Mouse (Mus musculus): ENCODE results near the gene Yipf7. TPM values are rescaled to one million over a fixed set of nuclear protein-coding genes. Genes with fewer than 3 reads are reported as not detected.

Gene Yipf7
- polyA plus RNA-seq (2014; fragmentation: Nextera tagmentation; extraction: Ambion mirVana) = 0.39 TPM in 1 of 2 replicates, not detected in the other

DNA sequence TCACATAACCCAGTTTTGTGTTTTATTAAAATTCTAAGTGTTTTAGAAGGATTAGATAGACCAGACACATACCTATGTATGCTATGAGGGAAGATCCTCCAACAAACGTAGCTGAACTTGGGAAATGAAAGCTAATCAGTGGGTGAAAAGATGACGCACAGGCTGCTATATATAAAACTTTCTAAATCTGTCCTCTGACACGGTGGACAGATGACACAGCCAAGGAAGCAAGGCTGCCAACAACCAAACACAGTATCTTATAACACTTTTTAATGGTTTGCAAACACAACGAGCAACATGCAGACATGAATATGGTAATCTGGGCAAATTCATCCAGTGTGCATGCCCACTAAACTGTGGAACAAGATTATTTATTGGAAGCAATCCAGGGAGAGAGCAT, at the start of gene Yipf7:
Gene Yipf7 (minus strand): TSS at position 160 of the 400 bp plus-strand sequence.
- 70% methylated on average over 4 of the region's 4 CpGs for WGBS
- Histone ChIP-seq H3K9me3 (ENCODE audit: control insufficient read depth, low read length) (no peaks in the 10 kb centered on the region), H3K9ac (ENCODE audit: low read depth, low read length) (no peak within 1 kb of the TSS), H3K4me2 (replicated peaks; ENCODE audit: low read depth, low read length) (no peak within 1 kb of the TSS), H3K36me3 (ENCODE audit: control insufficient read depth, insufficient read depth, low read length) (no peaks in the 10 kb centered on the region), H3K4me3 (ENCODE audit: low read length) (no peak within 1 kb of the TSS), H3K27ac (ENCODE audit: low read depth, low read length) (no peak within 1 kb of the TSS), H3K27me3 (ENCODE audit: control insufficient read depth, insufficient read depth, low read length) (no peaks in the 10 kb centered on the region), H3K4me1 (ENCODE audit: control insufficient read depth, insufficient read depth, low read length) (no peaks in the 10 kb centered on the region)
- ATAC-seq (ENCODE audit: low FRiP score, low TSS enrichment) = no peak

DNA sequence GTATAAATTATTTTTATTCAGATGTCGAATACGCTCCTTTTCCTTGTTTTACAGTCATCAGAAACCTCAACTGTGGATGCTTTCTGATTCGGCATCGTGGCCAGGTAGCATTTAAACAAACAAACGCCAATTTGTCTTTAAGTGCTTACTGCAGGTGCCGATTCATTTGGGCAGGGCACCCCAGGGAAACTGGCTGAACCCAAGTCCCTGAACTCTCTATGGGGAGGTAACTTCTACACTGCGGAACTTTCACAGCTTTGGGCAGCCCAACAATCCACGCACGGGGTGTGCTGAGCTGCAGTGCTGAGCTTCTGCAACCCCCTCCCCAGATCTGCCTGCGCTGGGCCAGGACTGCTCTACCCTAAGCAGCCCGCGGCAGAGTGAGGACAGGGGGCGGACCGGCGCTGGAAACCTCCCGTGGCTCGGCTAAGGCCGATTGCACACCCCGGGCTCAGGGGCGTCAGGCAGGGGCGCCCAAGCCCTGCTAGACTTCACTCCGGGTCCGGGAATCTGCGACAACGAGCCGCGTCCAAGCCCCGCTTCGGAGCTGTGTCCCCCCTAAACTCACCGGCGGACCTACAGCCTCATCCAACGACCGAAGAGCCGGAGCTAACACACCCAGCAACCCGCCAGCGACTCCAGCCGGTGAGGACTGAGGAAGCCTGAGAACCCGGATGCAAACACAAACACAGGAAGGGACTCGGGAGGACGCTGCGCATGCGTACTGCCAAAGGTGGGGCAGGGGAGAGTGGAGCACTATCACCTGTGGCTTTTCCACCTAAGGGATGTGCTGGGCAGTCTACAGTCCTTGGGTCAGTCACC, 49.4 kb upstream of the Yipf7 start, which contains the start of gene Gnpda2:
Gene Gnpda2 (minus strand): TSS at position 701 of the 822 bp plus-strand sequence.
- peak within 1 kb of the TSS; percentile 79 for H3K4me3 ChIP-seq (ENCODE audit: low read length)
- H3K27me3 ChIP-seq (ENCODE audit: control insufficient read depth, insufficient read depth, low read length) = no peaks in the 10 kb centered on the region
- peak within 1 kb of the TSS; percentile 83 for H3K9ac ChIP-seq (ENCODE audit: low read depth, low read length)
- peak within 1 kb of the TSS; percentile 71 for H3K27ac ChIP-seq (ENCODE audit: low read depth, low read length)
- ATAC-seq (ENCODE audit: low FRiP score, low TSS enrichment) = peak; percentile 97
- H3K4me2 ChIP-seq (replicated peaks; ENCODE audit: low read depth, low read length) = peak within 1 kb of the TSS; percentile 71
- peaks cover 4% of the 10 kb centered on the region; the same call in 1 of the 2 replicates for H3K4me1 ChIP-seq (ENCODE audit: control insufficient read depth, insufficient read depth, low read length)
- peaks cover 10% of the 10 kb centered on the region; the same call in 1 of the 2 replicates for H3K36me3 ChIP-seq (ENCODE audit: control insufficient read depth, insufficient read depth, low read length)
- no peaks in the 10 kb centered on the region for H3K9me3 ChIP-seq (ENCODE audit: control insufficient read depth, low read length)
- 5% methylated on average over 42 of the region's 42 CpGs for WGBS

DNA sequence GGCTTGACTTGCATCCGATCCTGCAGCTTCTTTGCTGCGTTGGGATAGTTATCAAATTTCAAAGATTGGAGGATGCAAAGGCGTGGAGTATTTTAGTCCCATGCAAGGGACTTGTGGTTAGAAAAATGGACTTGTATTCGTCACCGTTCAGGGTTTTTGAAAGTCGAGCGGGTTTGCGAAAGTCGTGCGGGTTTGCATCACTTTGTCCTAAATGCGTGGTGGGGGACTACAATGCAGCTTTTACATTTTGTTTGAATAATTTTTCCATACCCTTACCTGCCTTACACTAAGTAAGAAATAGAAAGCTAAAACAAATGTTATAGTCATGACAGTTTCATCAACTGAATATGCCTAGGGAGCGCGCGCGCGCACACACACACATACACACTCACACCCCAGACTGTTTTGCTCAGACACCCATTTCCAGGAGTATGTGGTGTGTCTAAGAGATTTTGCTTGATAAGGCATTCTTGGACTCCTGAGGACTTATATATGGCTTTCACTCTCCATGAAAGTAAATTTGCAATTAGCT, 15.0 kb upstream of the Yipf7 start:
- H3K9me3 ChIP-seq (ENCODE audit: control insufficient read depth, low read length) = no peaks in the 10 kb centered on the region
- H3K36me3 ChIP-seq (ENCODE audit: control insufficient read depth, insufficient read depth, low read length) = peaks cover 18% of the 10 kb centered on the region
- 9% methylated on average over 16 of the region's 16 CpGs for WGBS
- no peaks in the 10 kb centered on the region; the same call in 1 of the 2 replicates for H3K4me1 ChIP-seq (ENCODE audit: control insufficient read depth, insufficient read depth, low read length)
- peak overlapping the region; percentile 84; the same call in 1 of the 2 replicates for H3K27ac ChIP-seq (ENCODE audit: low read depth, low read length)
- peak overlapping the region; percentile 91 for H3K4me3 ChIP-seq (ENCODE audit: low read length)
- no peaks in the 10 kb centered on the region for H3K27me3 ChIP-seq (ENCODE audit: control insufficient read depth, insufficient read depth, low read length)
- peak overlapping the region; percentile 56 for H3K4me2 ChIP-seq (replicated peaks; ENCODE audit: low read depth, low read length)
- peak; percentile 34; the same call in 1 of the 2 replicates for ATAC-seq (ENCODE audit: low FRiP score, low TSS enrichment)
- H3K9ac ChIP-seq (ENCODE audit: low read depth, low read length) = peak overlapping the region; percentile 92

DNA sequence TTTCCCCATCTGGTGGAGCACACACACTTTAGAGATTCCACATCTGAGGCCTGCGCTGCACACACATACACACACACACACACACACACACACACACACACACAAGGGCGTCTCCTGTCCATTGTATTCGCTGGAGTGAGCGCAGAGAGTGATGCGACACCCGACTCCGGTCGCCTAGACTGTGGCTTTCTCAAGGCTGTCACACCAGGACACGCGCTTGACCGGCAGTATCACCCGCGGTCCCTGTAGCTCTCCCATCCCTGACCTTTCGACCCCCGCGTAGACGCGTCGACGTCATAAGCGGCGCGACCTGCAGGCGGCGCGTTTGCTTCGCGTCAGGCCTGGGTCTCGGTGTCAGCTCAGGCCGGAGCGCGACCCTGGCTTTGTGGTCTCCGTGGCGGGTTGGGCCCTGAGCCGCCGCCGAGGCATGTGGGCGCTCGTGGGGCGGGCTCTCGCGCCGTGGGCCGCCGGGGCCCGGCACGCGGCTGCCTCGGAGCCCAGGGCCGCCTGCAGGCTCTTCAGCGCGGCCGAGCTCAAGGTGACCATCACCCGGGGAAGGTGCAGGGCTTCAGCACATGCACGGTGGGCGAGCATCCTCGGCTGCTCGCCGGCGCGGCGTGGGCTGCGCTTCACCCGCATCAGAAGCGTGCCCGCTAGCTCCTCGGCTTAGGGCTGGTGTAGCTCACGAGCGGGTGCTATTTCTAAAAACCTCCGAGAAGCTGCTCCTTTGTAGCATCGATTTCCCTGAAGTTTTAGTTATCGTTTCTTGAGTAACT, 14.4 kb upstream of the Yipf7 start, which contains the start of gene Guf1:
Gene Guf1 (plus strand): TSS at position 296 of the 776 bp plus-strand sequence.
- H3K9me3 ChIP-seq (ENCODE audit: control insufficient read depth, low read length) = no peaks in the 10 kb centered on the region
- peak within 1 kb of the TSS; percentile 91 for H3K4me3 ChIP-seq (ENCODE audit: low read length)
- no peaks in the 10 kb centered on the region for H3K27me3 ChIP-seq (ENCODE audit: control insufficient read depth, insufficient read depth, low read length)
- H3K4me2 ChIP-seq (replicated peaks; ENCODE audit: low read depth, low read length) = peak within 1 kb of the TSS; percentile 56
- peaks cover 16% of the 10 kb centered on the region for H3K36me3 ChIP-seq (ENCODE audit: control insufficient read depth, insufficient read depth, low read length)
- peak within 1 kb of the TSS; percentile 92 for H3K9ac ChIP-seq (ENCODE audit: low read depth, low read length)
- H3K4me1 ChIP-seq (ENCODE audit: control insufficient read depth, insufficient read depth, low read length) = no peaks in the 10 kb centered on the region; the same call in 1 of the 2 replicates
- peak; percentile 95 for ATAC-seq (ENCODE audit: low FRiP score, low TSS enrichment)
- peak within 1 kb of the TSS; percentile 84; the same call in 1 of the 2 replicates for H3K27ac ChIP-seq (ENCODE audit: low read depth, low read length)
- 1% methylated on average over 62 of the region's 72 CpGs for WGBS

DNA sequence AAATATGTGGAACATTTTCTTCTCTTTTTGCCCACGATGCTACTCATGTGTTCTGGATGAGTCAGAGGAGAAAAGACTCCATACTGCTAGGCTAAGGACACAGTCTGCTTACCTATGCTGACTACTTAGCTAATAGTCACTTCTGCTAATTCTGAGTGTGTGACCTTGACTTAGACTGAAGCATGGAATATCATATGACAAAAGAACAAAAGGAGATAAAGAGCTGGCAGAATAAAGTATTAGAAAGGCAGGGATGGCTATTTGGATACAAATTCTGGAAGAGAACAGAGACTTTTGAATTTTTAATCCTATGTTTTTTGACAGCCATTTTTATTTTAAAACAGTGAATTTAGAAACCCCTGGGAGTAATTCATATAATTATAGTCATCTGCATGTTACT, 768 bp downstream of the Yipf7 start:
- ATAC-seq (ENCODE audit: low FRiP score, low TSS enrichment) = no peak
- Histone ChIP-seq H3K4me3 (ENCODE audit: low read length) (no peak overlapping the region), H3K4me2 (replicated peaks; ENCODE audit: low read depth, low read length) (no peak overlapping the region), H3K36me3 (ENCODE audit: control insufficient read depth, insufficient read depth, low read length) (no peaks in the 10 kb centered on the region), H3K27me3 (ENCODE audit: control insufficient read depth, insufficient read depth, low read length) (no peaks in the 10 kb centered on the region), H3K27ac (ENCODE audit: low read depth, low read length) (no peak overlapping the region), H3K9me3 (ENCODE audit: control insufficient read depth, low read length) (no peaks in the 10 kb centered on the region), H3K9ac (ENCODE audit: low read depth, low read length) (no peak overlapping the region), H3K4me1 (ENCODE audit: control insufficient read depth, insufficient read depth, low read length) (no peaks in the 10 kb centered on the region)
- 94% methylated on average over 1 of the region's 1 CpGs for WGBS

DNA sequence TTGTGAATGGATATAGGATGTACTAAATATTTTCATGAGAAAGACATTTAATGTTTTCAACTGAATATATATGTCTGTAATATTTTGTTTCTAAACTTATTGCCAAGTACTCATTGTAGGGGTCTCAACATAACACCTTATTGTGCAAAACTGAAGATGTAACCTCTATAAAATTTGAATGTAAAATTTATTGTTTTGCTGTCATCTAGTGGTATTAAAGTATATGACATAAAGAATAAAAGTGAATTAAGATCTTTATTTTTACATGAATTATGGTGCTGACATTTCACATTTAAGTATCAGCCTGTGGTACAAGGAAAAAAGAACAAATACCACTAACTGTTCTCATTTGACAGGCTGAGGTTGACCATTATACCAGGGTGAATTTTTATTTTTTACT, 18.5 kb downstream of the Yipf7 start:
- Histone ChIP-seq H3K4me1 (ENCODE audit: control insufficient read depth, insufficient read depth, low read length) (no peaks in the 10 kb centered on the region), H3K36me3 (ENCODE audit: control insufficient read depth, insufficient read depth, low read length) (no peaks in the 10 kb centered on the region)

DNA sequence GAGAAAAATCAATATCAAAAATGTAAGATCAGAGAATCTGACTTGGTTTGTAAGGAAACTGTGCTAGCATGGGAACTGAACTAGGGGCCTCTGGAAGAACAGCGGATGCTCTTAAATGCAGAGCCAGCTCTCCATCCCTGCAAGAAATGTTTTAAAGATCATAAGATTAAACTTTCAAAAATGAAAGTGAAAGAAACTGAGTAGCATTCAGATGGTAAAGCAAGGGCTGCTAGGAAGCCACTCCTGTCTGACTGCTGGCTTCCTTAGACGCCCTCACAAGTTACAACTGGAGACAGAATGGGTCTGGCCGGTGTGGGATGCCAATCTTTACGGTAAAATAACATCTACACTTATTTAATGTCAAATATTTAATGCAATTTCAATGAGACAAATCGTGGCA, 20.4 kb downstream of the Yipf7 start:
- WGBS = 75% methylated on average over 5 of the region's 5 CpGs
- Histone ChIP-seq H3K9me3 (ENCODE audit: control insufficient read depth, low read length) (no peaks in the 10 kb centered on the region), H3K36me3 (ENCODE audit: control insufficient read depth, insufficient read depth, low read length) (no peaks in the 10 kb centered on the region), H3K4me1 (ENCODE audit: control insufficient read depth, insufficient read depth, low read length) (no peaks in the 10 kb centered on the region), H3K9ac (ENCODE audit: low read depth, low read length) (no peak overlapping the region), H3K27ac (ENCODE audit: low read depth, low read length) (no peak overlapping the region), H3K4me2 (replicated peaks; ENCODE audit: low read depth, low read length) (no peak overlapping the region), H3K27me3 (ENCODE audit: control insufficient read depth, insufficient read depth, low read length) (no peaks in the 10 kb centered on the region), H3K4me3 (ENCODE audit: low read length) (no peak overlapping the region)
- ATAC-seq (ENCODE audit: low FRiP score, low TSS enrichment) = no peak

More for the DNA sequence above, 18.5 kb downstream of the Yipf7 start:
- Histone ChIP-seq H3K27ac (ENCODE audit: low read depth, low read length) (no peak overlapping the region), H3K4me2 (replicated peaks; ENCODE audit: low read depth, low read length) (no peak overlapping the region), H3K4me3 (ENCODE audit: low read length) (no peak overlapping the region), H3K27me3 (ENCODE audit: control insufficient read depth, insufficient read depth, low read length) (no peaks in the 10 kb centered on the region), H3K9me3 (ENCODE audit: control insufficient read depth, low read length) (no peaks in the 10 kb centered on the region), H3K9ac (ENCODE audit: low read depth, low read length) (no peak overlapping the region)
- ATAC-seq (ENCODE audit: low FRiP score, low TSS enrichment) = no peak

DNA sequence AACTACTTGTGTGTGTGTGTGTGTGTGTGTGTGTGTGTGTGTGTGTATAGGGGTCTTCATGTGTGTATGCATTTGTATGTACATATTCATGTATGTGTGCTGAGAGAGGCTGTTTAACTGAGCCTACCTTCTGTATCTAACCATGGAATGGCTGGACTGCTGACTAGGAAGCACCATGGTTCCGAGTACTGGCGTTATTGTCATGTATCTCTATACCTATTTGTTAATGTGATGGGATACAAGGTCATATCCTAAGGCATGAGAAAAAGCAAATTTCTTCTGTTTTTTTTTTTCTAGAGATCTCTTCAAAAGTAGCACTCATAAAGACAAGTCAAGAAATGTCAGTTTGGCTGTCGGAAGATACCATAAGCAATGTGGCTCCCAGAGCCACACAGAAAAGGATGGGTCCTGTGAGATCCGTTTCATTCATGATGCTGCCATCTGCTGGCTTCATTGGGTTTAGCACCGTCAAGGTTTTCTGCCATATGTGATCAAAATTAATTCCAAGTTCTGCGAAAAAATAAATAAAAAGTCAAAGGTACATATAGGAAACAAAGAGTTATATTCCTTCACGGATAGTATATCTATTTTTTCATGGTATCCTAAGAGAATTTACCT, 21.7 kb downstream of the Yipf7 start:
- no peaks in the 10 kb centered on the region for H3K4me1 ChIP-seq (ENCODE audit: control insufficient read depth, insufficient read depth, low read length)
- 37% methylated on average over 7 of the region's 7 CpGs for WGBS
- no peak overlapping the region for H3K9ac ChIP-seq (ENCODE audit: low read depth, low read length)
- H3K27me3 ChIP-seq (ENCODE audit: control insufficient read depth, insufficient read depth, low read length) = no peaks in the 10 kb centered on the region
- no peak overlapping the region for H3K4me2 ChIP-seq (replicated peaks; ENCODE audit: low read depth, low read length)
- H3K9me3 ChIP-seq (ENCODE audit: control insufficient read depth, low read length) = no peaks in the 10 kb centered on the region
- H3K4me3 ChIP-seq (ENCODE audit: low read length) = no peak overlapping the region
- H3K27ac ChIP-seq (ENCODE audit: low read depth, low read length) = no peak overlapping the region
- ATAC-seq (ENCODE audit: low FRiP score, low TSS enrichment) = 0 out of 2 replicates have a peak, but pooled peaks have one; percentile 46
- H3K36me3 ChIP-seq (ENCODE audit: control insufficient read depth, insufficient read depth, low read length) = no peaks in the 10 kb centered on the region

All from kidney, embryonic 14.5 days (tissue).